Mouse (Mus musculus): ENCODE data around the gene Ssh2. TPM values are rescaled to one million over a fixed set of nuclear protein-coding genes. Genes with fewer than 3 reads are reported as not detected.

Ssh2 gene
- polyA plus RNA-seq, 1 experiment from 2014 or later: 9.2 TPM

DNA sequence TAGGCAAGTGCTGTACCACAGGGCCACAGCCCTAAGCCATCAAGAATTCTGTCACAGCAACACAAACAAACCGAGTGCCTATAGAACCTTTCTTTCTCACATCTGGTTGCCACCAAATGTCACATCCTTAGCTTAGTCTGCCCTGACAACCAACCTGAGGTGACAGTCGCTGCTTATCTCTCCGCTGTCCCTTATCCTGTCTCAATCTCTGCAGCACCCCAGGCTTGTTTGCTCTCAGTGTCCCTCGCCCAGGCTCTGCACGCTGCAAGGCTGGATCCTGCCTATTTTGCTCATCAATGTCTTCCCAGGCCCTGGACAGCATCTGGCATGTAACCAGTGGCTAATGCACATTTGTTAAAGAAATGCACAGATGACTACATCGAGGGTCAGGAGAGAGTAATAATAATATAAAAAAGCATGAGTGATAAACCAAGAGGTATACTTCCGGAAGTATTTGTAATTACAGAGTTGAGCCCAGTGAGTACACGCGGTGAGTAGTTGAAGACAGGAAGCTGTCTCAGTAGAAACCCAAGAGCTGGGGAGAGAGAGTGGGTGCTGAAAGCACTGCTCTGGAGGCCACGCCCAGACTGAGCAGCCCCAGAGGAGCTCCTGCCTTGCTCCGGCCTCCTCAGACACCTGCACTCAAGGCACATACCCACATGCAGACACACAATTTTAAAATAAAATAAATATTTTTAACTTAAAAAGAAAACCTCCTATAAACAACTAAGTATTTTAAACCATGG lies 267.6 kb downstream of the Ssh2 start:
- Histone ChIP-seq H3K9me3 (no peaks in the 10 kb centered on the region), H3K4me1 (peaks cover 49% of the 10 kb centered on the region), H3K36me3 (replicated peaks) (peaks cover 21% of the 10 kb centered on the region; the same call in 1 of the 2 replicates), H3K27ac (replicated peaks) (no peak overlapping the region), H3K27me3 (replicated peaks; ENCODE audit: low read depth, poor library complexity, severe bottlenecking) (no peaks in the 10 kb centered on the region), H3K4me3 (no peak overlapping the region)
- 75% methylated on average over 11 of the region's 11 CpGs for WGBS
- DNase-seq (ENCODE audit: low spot score): no peak

DNA sequence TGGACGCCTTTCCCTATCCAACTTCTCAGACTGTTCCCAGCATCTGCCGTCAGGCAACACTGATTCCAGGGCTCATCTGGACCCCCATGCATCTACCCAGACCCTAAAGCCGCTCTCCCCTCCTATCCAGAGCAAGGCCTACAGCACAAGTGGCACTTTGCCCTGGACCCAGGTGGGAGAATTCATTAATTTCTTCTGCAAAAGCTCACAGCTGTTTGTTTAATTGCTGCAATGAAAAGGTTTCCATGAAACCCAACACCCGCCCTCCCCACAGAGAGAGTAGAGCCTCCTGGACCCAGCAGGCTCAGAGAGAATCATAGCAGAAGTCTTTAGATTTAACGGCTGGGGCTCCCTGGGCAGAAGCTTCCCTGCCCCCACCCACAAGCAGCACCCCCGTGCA lies 269.1 kb downstream of the Ssh2 start:
- Histone ChIP-seq H3K4me3 (peak overlapping the region; percentile 11; the same call in 1 of the 2 replicates), H3K4me1 (peaks cover 60% of the 10 kb centered on the region), H3K36me3 (replicated peaks) (peaks cover 21% of the 10 kb centered on the region; the same call in 1 of the 2 replicates), H3K27me3 (replicated peaks; ENCODE audit: low read depth, poor library complexity, severe bottlenecking) (no peaks in the 10 kb centered on the region), H3K9me3 (no peaks in the 10 kb centered on the region), H3K27ac (replicated peaks) (no peak overlapping the region)
- DNase-seq (ENCODE audit: low spot score): no peak
- WGBS: 63% methylated on average over 6 of the region's 6 CpGs

DNA sequence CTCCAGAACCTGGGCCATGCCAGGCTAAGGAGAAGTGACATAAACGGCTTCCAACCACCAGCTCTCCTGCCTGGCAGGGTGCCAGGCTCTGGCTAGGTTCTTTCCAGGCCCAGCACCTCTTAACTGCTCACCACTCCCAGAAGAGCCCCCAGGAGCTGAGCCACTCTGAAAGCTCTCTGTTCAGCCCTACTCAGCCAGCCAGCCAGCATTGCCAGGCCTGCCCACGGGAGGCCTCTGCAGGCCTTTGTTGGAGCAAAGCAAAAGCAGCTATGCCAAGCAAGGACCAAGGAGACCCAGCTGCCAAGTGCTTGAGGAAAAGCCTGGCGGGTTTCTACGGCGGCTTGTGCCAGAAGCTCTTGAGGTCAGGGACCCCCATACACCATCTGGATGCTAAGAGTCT lies 270.7 kb downstream of the Ssh2 start:
- no peak for DNase-seq (ENCODE audit: low spot score)
- 81% methylated on average over 5 of the region's 5 CpGs for WGBS
- Histone ChIP-seq H3K27ac (replicated peaks) (peak overlapping the region; percentile 21; the same call in 1 of the 2 replicates), H3K4me3 (peak overlapping the region; percentile 11; the same call in 1 of the 2 replicates), H3K36me3 (replicated peaks) (peaks cover 16% of the 10 kb centered on the region; the same call in 1 of the 2 replicates), H3K4me1 (peaks cover 76% of the 10 kb centered on the region), H3K27me3 (replicated peaks; ENCODE audit: low read depth, poor library complexity, severe bottlenecking) (no peaks in the 10 kb centered on the region), H3K9me3 (no peaks in the 10 kb centered on the region)

DNA sequence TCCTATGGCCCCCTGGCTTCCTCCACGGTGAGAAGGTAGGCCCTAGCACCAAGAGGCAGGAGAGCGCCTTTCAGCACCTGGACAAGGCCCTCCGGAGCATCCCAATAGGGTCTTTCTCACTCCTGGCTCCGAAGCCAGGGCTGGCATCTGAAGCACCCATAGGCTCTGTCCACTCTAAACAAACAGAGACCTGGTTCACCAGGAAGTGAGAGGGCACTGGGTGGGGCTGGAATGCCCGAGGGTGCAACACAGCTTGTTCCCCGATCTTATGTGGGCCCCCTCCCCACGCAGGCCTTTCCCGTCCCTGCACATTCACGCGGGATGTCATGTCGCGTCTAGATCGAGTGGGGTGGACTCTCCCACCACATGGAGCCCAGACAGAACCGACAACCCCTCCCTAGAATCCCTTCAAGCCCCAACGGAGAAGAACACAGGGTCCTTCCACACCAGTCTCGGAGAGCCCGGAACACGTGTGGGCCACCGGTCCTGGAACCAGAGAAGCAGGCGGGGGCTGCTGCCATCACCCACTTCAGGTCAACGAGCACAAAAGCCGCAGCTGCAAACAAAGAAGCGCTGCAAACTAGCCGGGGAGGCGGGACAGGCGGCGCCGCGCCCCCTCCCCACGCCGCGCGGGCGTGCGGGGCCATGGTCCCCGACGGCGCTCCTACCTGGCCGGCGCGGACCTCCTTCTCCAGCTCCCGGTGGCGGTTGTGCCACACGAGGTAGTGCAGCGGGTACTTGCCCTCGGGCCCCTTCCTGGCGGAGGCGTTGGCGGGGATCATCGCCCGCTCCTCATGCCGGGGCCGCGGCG lies 272.9 kb downstream of the Ssh2 start:
- Histone ChIP-seq H3K27me3 (replicated peaks; ENCODE audit: low read depth, poor library complexity, severe bottlenecking) (no peaks in the 10 kb centered on the region), H3K27ac (replicated peaks) (peak overlapping the region; percentile 94), H3K4me1 (peaks cover 84% of the 10 kb centered on the region), H3K9me3 (no peaks in the 10 kb centered on the region), H3K4me3 (peak overlapping the region; percentile 85), H3K36me3 (replicated peaks) (peaks cover 13% of the 10 kb centered on the region; the same call in 1 of the 2 replicates)
- DNase-seq (ENCODE audit: low spot score): peak; percentile 59
- 2% methylated on average over 55 of the region's 55 CpGs for WGBS

DNA sequence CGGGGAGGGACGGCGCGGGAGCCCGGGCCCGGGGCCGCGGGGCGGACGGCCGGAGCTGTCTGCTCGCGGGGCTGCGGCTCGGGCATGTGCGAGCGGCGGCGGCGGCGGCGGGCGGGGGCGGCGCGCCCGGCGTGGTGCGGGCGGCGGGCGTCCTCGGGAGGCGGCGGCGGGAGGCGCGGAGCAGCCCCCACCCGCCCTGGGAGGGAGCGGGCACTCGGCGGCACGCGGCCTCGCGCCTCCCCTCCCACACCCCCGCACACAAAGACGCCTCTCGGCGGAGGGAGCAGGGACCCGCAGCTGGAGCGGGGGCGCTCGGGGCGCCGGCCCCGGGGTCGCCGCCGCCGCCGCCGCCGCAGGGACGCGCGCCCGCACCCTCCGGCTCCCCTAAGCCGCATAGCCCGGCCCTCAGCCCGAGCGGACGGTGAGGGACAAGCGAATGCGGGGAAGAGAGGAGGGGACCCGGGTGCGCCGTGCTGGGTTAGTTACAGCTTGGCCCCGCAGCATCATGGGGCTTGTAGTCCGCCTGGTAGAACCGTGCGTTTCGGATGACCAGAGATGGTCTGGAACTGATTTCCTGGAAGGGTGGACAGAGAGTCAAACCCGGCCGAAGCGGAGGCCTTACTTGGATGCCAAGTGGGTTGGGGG lies 273.6 kb downstream of the Ssh2 start, which contains the start of gene Ankrd13b:
Gene Ankrd13b (minus strand): TSS at position 88 of the 645 bp plus-strand sequence.
- Histone ChIP-seq H3K4me3 (peak within 1 kb of the TSS; percentile 85), H3K27me3 (replicated peaks; ENCODE audit: low read depth, poor library complexity, severe bottlenecking) (no peaks in the 10 kb centered on the region), H3K9me3 (no peaks in the 10 kb centered on the region), H3K27ac (replicated peaks) (peak within 1 kb of the TSS; percentile 94), H3K36me3 (replicated peaks) (peaks cover 13% of the 10 kb centered on the region; the same call in 1 of the 2 replicates), H3K4me1 (peaks cover 92% of the 10 kb centered on the region)
- under 1% methylated on average over 86 of the region's 87 CpGs for WGBS
- peak; percentile 87 for DNase-seq (ENCODE audit: low spot score)

DNA sequence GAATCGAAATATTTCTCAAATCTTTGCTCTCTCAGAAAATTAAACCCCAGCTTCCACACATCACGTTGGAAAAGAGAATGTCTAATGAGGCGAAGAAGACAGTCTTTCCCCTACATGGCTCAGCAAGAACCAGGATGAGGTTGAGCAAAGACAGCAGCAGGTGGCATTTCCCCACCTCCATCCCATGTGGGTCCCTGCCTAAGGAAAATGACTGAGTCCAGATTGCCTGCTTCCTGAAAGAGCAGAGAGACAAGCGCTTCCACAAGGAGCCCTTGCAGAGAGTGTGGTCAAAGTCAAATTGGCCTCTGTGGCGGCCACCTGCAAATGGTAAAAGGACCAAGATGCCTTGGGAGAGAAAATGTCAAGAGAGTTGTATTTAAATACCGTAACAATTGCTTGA lies 274.4 kb downstream of the Ssh2 start:
- H3K36me3 ChIP-seq (replicated peaks): peaks cover 13% of the 10 kb centered on the region; the same call in 1 of the 2 replicates
- H3K4me3 ChIP-seq: peak overlapping the region; percentile 85
- H3K27ac ChIP-seq (replicated peaks): peak overlapping the region; percentile 94
- H3K9me3 ChIP-seq: no peaks in the 10 kb centered on the region
- H3K27me3 ChIP-seq (replicated peaks; ENCODE audit: low read depth, poor library complexity, severe bottlenecking): no peaks in the 10 kb centered on the region
- H3K4me1 ChIP-seq: peaks cover 92% of the 10 kb centered on the region
- WGBS: 69% methylated on average over 6 of the region's 6 CpGs
- DNase-seq (ENCODE audit: low spot score): no peak

DNA sequence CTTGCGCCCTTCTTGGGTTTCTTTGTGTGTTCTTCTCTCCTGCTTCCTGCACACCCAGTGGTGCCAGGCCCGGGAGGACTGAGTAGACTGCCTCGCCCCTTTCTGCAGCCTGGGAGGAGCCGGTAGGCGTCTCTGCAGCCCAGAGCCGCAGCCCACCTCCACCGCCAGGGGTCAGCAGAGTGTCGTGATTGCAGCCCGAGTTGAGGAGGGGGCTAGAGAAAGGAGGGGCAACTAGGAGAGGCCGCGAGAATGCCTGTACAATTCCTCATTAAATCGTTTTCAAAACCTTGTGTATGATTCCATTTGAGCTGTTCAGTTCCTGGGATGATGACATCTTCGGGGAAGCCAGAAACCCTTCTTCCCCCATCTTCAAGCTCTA lies 275.0 kb downstream of the Ssh2 start:
- DNase-seq (ENCODE audit: low spot score): peak; percentile 98
- peaks cover 17% of the 10 kb centered on the region; the same call in 1 of the 2 replicates for H3K36me3 ChIP-seq (replicated peaks)
- H3K4me1 ChIP-seq: peaks cover 92% of the 10 kb centered on the region
- H3K4me3 ChIP-seq: peak overlapping the region; percentile 85
- no peaks in the 10 kb centered on the region for H3K27me3 ChIP-seq (replicated peaks; ENCODE audit: low read depth, poor library complexity, severe bottlenecking)
- no peaks in the 10 kb centered on the region for H3K9me3 ChIP-seq
- WGBS: under 1% methylated on average over 13 of the region's 13 CpGs
- H3K27ac ChIP-seq (replicated peaks): peak overlapping the region; percentile 90

DNA sequence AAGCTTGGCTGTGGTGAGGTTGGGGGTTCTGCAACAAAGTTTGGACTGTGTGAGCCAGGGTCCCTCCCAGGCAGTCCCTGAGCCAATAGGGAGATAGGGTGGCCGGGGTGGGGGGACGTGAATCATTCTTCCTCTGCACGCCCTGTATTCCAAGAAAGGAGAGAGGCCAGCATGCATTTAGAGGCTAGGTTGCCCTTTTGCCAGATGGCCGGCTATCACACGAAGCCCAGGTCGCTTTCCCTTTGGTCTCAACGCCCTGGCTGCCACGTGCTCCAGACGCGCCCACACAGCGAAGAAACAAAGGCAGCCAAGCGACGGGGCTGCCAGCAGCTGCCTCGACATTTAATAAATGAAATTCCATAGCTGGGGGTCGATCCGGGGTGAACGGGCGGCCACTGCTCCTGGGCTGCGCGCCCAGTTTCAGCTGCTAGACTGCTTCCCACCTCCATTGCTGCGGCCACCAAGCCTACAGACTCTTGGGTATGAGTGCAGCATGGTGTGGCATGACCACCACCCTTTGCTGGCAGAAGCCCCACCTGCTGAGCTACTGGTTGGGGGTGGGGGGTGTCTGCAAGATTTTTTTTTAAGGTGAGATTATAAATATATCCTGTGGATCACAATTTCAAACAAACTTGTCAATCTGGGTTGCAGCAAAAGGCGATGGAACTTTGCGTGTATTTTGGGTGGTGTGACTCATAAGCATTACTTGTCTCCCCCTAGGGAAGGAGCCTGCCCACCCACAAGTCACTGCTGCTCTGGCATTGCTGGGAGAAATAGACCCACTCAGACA lies 275.6 kb downstream of the Ssh2 start:
- H3K27me3 ChIP-seq (replicated peaks; ENCODE audit: low read depth, poor library complexity, severe bottlenecking): no peaks in the 10 kb centered on the region
- no peaks in the 10 kb centered on the region for H3K9me3 ChIP-seq
- H3K4me3 ChIP-seq: peak overlapping the region; percentile 85
- H3K27ac ChIP-seq (replicated peaks): peak overlapping the region; percentile 90
- WGBS: under 1% methylated on average over 23 of the region's 23 CpGs
- DNase-seq (ENCODE audit: low spot score): peak; percentile 88
- peaks cover 17% of the 10 kb centered on the region; the same call in 1 of the 2 replicates for H3K36me3 ChIP-seq (replicated peaks)
- H3K4me1 ChIP-seq: peaks cover 91% of the 10 kb centered on the region

DNA sequence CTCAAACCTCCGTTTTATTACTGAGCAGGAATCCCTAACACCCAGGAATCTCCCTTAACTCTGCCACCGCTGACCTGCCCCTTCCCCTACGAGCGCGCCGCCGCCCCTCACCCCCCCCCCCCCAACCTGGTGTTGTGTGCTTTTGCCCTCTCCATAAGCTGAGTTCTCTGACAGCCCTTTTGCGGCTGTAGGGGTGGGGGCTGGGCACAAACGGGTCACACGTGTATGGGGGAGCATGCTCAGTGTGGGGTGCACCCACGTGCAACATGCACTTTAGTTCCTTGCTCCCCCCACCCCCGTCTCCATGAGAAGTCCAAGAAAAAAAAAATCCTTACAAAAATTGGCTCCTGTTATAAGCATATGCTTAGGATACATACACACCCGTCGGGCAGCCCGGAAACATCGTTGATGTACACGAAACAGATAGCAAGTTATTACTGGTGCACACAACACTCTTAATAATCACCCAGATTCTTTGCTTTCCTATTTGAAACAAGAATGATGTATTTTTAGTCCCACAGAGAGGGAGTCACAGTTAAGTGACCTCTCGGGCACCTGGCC lies 276.3 kb downstream of the Ssh2 start:
- H3K27ac ChIP-seq (replicated peaks): peak overlapping the region; percentile 90
- H3K4me1 ChIP-seq: peaks cover 91% of the 10 kb centered on the region
- H3K9me3 ChIP-seq: no peaks in the 10 kb centered on the region
- H3K4me3 ChIP-seq: peak overlapping the region; percentile 85
- peaks cover 13% of the 10 kb centered on the region; the same call in 1 of the 2 replicates for H3K36me3 ChIP-seq (replicated peaks)
- DNase-seq (ENCODE audit: low spot score): peak; percentile 57
- under 1% methylated on average over 18 of the region's 18 CpGs for WGBS
- no peaks in the 10 kb centered on the region for H3K27me3 ChIP-seq (replicated peaks; ENCODE audit: low read depth, poor library complexity, severe bottlenecking)

DNA sequence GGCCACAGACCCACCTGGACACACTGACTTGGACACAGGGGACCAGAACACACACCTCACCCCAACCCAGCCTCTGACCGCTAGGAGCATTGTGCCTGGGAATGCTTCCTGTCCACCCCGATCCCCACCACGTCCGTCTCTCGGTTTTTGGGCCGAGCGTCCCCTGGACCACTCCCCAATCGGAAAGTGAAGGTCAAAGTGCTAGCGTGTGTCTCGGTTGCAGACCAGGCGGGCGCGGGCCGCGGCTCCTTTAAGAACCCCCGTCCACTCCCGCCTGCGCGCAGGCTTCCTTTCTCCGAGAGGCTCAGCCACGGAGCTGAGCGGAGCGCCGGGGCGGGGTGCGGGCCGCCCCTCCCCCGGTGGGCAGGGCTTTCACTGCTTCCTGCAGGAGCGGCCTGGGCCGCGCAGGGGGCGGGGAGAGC lies 276.8 kb downstream of the Ssh2 start:
- peaks cover 91% of the 10 kb centered on the region for H3K4me1 ChIP-seq
- H3K4me3 ChIP-seq: peak overlapping the region; percentile 85
- H3K27me3 ChIP-seq (replicated peaks; ENCODE audit: low read depth, poor library complexity, severe bottlenecking): no peaks in the 10 kb centered on the region
- no peaks in the 10 kb centered on the region for H3K9me3 ChIP-seq
- WGBS: under 1% methylated on average over 32 of the region's 32 CpGs
- H3K36me3 ChIP-seq (replicated peaks): peaks cover 14% of the 10 kb centered on the region; the same call in 1 of the 2 replicates
- peak; percentile 95 for DNase-seq (ENCODE audit: low spot score)
- peak overlapping the region; percentile 90 for H3K27ac ChIP-seq (replicated peaks)

DNA sequence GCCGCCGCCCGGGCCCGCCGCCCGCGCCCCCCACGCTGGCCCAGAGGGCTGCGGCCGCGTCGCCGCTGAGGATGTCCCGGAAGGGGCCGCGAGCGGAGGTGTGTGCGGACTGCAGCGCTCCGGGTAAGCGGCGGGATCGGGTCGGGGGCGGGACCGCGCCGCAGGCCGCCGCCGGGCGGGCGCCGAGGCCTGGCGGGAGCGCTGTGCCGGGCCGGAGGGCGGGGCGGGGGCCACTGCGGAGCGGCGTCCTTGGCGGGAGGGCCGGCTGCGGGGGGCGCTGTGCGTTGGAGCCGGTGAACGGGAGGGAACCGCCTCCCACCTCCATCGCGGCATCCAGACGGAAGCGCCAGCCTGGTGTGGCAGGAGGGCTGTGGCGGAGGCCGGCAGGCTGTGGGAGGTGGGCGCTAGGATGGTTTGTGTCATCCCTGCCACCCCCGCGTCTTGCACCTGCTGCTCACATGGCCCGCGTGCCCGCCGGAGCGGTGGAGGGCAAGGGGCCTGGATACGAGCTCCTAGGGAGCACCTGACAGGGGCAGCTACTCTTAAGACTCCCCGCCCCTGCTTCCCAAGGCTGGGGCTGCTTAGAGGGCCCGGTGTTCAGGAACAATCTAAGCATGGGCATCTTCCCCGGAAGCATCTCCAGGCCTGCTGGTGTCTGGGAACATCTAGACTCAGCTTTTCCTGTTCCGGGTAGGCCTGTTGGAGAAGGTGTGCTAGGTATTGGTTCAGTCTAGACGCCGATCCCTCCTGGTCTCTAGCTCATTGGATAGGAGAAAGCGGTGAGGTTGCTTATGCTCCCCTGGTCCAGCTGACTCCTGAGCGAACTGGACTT lies 277.6 kb downstream of the Ssh2 start, which contains the start of gene Git1:
Gene Git1 (plus strand): TSS at position 51 of the 832 bp plus-strand sequence.
- 2% methylated on average over 74 of the region's 74 CpGs for WGBS
- no peaks in the 10 kb centered on the region for H3K27me3 ChIP-seq (replicated peaks; ENCODE audit: low read depth, poor library complexity, severe bottlenecking)
- H3K36me3 ChIP-seq (replicated peaks): peaks cover 19% of the 10 kb centered on the region
- H3K4me3 ChIP-seq: peak within 1 kb of the TSS; percentile 85
- peaks cover 91% of the 10 kb centered on the region for H3K4me1 ChIP-seq
- peak within 1 kb of the TSS; percentile 90 for H3K27ac ChIP-seq (replicated peaks)
- H3K9me3 ChIP-seq: no peaks in the 10 kb centered on the region
- peak; percentile 57 for DNase-seq (ENCODE audit: low spot score)

Data from embryonic facial prominence, embryonic 10.5 days (tissue).